Mouse (Mus musculus) cerebellum, adult 11-12 months (tissue): ENCODE measurements at regions not wholly inside any gene's neighbourhood (a gene's known extent, or its start where the extent isn't known, plus 50 kb on each side); places are given as distances from the start of the nearest gene placed in this dataset.
"Not testable (repeated sequence)": the region's sequence is repeated elsewhere in the genome, so short reads cannot be mapped to it uniquely, and the experiment has no call there.

ENCODE experiments used
- DNase-seq: peaks from one replicate; pipeline ENCODE4 v3.0.0; 2022

DNA sequence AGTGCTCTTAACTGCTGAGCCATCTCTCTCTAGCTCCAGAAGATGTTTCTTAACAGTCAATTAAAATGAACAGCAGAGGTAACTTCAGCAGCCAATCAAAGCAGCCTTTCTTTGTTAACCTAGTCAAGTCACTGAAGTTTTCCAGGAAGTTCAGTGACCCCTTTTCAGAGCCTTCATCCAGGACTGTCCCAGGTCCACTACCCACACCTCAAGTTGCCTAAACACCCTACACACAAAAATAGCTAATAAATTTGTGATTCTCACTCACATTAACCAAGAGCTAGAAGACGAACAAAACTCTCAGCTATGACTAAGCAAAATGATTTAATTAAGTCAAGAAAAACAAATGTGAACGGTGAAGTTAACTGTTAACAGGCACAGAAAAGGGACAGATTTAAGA lies 214.0 kb upstream of the Smim15 start:
- no peak for DNase-seq

DNA sequence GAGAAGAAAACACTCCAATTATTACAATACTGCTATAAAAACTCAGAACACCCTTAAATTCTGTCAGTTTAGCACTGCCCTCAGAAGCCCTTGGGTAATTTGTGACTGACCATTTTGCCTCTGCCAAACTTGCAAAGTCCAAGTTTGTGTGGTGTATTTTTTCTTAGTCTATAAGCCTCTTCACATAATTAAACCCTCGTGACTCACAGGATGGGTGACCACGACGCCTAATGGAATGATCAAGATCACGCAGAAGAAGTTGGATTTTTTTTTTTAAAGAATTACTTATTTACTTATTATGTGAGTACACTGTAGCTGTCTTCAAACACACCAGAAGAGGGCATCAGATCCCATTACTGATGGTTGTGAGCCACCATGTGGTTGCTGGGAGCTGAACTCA lies 214.4 kb upstream of the Smim15 start:
- DNase-seq, result no peak

DNA sequence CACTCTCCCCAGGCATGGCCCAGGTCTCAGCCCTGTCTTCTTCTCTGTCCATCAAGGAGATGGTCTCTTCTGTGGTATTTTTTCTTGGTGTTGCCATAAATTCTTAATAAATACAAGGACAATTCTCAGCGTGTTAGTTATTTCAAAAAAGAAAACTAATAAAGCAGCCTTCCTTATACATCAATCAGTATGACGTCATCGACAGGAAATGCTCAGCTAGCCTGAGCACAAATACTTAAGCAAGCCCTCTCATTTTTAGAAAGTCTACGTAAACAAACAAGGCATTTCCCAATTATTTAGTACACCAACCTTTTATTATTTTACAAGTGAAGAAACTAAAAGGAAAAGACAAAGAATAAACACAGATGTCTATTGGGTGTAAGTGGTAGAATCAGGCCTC lies 218.6 kb upstream of the Smim15 start:
- no peak for DNase-seq

DNA sequence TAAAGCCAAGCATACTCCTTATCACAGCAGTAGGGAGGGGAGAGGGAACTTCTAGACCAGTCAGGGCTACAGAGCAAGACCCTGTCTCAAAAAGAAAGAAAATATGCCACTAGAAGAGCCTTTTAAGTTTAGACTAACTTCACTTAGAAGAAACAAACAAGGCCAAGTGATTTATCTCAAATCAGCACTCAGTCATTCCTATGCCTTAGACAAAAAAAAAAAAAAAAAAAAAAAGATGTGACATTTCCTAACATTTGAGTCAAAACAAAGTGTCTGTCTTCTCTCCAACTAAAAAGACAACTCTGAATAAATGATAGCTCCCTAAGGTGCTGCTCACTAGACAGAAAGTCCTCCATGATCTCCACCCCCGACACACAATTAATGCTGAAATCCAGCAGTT lies 220.9 kb upstream of the Smim15 start:
- no peak for DNase-seq

DNA sequence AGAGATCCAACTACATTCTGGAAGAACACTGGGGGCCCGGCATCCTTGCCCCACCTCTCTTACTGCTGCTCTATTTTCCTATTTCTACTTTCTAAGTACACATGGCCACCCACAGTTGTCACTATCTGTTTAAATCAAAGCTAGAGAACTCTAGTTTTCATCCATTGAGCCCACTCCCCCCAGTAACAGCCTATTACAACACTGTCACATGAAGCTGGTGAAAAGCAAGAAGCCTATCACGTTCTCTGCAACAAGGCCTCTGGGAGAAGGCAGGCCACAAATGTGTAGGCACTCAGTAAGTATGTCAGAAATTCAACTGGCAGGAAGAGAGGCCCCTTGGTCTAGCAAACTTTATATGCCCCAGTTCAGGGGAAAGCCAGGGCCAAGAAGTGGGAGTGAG lies 222.0 kb upstream of the Smim15 start:
- no peak for DNase-seq

DNA sequence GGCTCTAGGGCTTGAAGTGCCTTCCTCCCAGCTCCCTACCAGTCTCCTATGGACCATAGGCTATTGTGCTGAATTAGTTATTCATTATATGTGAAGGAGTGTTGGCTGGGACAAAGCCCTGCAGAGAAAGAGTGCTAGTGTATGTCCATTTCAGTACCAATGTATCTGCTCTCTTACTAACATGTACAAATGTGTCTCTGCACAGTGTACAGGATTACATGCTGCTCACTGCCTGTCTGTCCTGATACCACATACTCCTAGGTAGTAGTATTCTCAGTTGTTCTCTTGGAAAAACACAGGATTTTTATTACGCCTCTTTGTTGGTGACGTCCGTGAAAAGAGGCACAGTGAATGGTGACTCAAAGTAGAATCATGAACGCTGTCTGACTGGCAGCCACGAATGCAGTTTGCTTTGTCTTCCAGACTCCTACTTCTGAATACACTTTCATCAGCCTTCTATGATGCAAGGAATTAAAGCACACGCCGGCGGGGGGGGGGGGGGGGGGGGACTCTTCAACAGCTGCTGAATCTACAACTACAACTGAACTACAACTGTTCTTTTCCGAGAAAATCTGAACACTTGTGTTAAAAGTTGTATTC lies 230.6 kb upstream of the Smim15 start:
- no peak for DNase-seq

DNA sequence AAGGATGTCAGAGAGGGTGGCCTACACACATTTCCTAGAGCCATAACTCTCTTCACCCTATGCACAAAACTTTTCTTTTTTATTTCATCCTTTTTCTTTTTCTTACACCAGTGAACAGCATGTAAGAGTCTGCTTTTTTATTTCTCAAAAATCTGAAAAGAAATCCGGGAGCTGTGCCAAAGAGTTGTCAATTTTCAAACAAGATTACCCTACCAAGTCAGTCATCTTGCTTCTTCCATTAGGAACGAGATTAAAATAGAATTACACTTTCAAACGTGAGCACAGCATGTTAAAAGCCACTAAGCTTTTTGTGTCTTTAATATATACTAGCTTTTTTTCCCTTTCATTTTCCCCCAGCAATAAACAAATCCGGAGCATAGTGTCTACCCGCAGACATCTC lies 232.2 kb upstream of the Smim15 start:
- no peak for DNase-seq

DNA sequence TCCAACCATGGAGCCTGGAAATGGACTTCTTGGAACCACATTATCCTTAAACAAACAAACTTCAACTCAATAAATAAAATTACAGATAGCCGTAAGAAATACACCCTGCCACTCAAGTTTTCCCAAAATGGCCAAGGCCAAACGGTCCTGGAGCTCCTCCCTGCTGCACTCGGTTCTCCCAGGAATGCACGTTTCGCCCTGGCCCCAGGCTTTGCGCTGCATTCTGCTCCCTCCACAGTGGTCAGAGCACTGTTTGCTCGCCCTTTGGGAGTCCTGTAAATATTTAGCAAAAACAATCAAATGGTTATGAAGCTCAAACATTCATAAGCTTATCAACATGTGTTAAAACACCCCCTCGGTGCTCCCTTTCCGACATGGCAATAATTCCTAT lies 233.4 kb upstream of the Smim15 start:
- DNase-seq, result no peak

DNA sequence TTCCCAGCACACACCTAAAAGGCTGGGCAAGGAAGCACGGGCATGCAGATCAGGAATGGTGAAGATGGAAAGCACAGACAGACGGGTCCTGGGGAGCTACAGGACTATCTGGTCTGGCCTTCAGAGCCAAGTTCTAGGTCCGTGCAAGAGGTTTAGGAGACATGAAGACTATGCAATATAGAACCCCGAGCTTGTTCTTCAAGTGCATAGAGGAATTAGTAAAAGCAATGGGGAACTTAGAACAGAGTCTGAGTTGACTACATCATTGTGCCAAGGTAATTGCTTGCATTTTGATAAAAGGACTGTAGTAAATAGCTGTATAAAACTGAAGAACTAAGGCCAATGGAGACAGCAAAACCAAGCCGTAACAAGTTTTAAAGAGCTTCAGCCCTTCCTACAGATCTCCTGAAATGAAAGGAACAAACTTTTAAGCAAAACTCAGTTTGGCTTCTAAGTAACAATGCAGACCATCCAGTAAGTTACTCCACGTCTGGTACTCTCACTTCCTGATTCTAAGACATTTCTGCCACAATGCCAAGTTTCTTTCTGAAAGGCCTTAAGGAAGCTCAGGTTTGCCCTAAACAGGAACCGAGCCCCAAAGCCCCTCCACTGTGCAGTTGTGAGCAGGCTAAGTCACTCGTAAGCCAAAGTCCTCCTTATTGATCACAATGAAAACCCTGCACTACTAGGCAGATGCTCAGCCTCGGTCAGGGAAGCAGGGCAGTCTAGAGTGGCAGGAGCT lies 234.0 kb upstream of the Smim15 start:
- DNase-seq, result no peak

DNA sequence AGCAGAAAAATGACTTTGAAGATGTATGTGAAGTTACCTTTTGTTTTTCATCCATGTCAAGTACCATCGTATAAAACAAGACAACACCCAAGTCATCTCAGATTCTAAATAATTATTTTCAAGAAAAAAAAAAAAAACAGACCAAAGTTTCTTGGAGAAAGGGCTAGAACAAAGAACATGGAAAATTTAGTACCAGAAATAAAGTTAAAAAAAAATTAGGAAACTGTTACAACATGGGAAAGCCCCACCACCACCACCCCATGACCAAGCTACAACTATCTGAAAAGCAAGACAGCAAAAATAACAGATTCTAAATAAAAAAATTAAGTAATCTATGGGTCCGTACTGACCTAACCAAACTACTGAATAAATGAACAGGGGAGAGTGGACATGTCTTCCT lies 235.3 kb upstream of the Smim15 start:
- no peak for DNase-seq

DNA sequence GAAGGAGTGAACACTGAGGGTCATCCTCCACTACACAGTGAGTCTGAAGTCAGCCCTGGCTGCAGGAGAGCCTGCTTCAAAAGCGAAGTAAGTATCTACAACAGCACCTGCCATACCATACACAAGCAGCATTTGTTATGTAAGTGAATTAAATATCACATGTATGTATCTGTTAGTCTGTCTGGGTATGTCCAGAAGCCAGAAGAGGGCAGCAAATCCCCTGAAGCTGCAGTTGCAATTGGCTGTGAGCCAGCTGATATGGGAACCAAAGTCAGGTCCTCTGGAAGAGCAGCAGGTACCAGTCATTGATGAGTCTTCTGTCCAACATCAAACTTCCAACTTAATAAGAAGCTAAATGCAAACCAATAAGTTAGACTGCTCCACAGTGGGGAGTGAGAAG lies 239.8 kb upstream of the Smim15 start:
- no peak for DNase-seq

DNA sequence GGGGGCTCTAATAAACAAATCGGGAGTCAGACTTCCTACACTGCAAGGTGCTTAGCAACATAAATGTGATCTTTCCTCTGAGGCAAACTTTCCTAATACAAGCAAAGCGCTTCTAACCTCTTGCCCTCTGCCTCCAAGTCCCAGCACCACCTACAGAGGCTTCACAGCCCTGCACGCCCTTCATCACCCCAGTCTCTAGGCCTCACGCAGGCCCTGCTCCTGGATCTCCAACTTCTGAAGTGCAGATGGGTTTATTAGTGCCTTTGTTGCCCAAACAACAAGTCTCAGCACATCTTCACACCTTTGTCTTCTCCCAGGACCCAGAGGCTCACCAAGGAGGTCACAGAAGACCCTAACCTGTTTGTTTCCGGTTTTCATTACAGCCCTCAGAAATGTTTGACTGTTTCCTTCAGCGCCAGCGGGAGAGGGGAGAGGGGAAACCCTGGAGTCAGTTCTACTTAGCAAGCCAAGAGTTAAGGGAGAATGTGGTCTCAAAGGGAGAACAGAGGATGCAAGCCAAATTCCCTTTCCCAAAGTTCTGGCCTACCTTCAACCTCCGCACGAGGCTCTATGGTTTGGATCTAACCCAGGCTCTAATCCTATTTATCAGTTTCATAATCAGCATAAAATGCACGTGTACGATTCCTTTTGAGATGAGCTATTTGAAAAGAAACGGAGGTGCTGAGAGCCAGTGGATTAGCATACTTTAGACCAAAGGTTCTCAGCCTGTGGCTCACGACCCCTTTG lies 244.9 kb upstream of the Smim15 start:
- no peak for DNase-seq

DNA sequence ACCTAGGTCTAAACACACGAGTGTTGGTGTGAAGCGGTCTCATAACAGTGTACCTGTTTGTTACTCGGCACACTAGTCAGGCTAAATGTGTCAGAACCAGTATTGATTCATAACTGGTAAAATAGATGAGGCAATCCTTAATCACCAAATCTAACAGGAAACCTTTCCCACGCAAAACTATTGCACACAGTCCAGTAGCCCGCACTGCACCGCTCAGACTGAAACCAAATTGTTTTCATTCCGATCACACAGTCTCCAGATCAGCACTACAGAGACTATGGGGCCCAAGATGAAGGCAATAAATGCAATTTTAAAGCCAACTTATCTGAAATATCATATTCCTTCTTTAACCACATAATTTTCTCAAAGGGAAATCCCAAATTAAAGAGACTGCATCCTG lies 246.1 kb upstream of the Smim15 start:
- DNase-seq, result no peak

DNA sequence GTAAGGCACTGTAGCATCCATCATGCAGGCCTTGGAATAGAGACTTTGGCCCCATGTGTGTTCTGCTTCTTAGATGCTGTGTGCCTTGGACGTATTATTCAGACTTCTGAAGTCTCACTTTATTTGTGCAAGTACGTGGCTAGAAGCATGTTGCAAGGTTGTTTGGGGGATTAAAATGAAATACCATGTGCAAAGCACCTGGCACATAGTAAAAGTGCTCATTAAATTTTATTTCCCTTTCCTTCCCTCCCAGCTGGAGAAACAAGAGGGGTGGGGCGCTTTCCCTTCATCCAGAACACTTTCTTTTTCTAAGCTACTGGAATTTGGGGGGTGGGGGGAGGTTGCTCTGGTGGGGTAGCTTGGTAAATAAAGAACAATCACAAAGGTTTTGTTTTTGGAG lies 248.7 kb upstream of the Smim15 start:
- no peak for DNase-seq

DNA sequence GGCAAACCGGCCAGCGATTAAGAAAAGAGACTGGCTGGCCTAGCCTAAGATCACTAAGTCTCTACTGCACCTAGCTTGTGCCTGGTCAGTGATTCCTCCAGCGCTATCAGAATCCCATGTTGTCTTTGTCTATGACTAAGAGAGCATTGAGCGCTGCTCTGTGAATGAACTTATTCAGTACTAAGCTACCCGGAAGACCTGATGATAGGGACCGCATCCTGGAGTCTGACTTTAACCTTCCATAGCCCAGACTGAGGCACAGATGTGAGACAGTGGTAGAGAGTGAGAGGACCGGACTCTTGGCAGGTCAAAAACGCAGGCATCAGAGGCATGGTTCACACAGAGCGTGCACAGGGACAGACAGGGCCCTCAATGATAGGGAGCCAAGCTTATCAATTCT lies 252.5 kb upstream of the Smim15 start:
- no peak for DNase-seq

DNA sequence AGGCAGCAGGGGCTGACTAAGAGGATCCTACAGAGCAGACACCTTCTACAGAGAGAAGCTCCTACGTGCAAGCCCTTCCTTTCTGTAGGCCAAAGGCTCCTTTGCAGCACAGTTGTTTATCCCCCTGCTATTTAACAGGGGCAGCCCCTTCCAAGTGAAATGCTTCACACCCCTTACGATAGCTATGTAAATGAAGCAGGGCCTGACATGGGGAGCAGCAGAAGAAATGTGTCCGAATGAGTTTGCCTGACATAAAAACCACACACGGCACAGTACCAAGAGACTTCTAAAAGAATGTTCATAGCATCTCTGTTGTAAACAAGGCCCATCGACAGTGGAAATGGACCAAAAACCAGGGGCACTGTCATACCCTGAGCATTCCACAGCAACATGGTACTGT lies 259.3 kb upstream of the Smim15 start:
- no peak for DNase-seq

DNA sequence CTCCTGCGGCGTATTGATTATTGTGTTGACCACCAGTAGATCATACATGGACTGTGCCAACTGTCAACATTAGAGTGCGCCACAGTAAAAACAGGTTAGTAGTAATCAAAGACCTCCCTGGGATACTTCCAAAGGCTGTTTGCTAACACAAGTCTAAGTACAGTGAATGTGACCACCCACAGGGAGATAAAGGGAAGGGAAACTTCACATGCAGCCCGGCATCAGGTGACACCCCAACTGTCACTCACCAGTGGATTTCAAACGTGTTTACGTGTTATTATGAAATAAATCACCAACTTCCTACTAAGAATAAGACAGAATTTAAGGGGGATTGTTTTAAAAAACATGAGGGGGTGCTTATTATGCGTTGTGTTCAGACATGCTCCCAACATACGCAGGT lies 262.5 kb upstream of the Smim15 start:
- DNase-seq, result no peak

DNA sequence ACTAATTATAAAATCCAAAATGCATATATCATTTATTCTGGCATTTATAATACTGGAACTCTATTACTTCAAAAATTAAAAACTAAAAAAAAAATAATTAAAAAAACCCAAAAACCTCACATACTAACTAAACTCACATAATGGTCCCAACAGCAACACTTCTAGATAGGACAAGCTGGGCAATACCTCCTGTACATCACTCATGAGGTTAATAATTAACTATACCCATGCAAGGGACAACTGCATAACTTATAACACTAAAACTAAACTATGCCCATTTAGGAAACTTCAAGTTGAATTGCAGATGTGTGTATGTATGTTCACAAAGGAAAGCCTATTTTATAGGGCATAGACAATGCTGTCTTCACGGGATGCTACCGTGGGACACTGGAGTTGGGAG lies 263.0 kb upstream of the Smim15 start:
- DNase-seq, result no peak

DNA sequence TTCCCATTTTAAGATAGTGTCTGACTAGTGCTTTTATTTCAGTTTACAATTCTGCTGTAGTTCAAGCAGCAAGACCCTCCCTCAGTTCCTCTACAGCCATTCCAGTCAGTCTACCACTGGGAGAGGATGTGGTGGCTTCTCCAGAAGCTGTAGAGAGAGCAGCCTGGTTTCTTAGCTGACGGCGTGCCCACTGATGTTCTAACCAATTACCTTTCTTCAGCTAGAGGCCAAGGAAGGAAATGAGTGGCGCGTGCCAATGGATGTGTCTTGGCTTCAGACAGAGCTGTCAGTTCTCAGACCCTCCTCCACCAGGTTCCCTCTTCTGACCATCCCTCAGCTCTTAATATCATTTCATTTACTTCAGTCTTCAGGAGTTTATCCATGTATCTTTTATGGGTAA lies 264.7 kb upstream of the Smim15 start:
- DNase-seq, result no peak

DNA sequence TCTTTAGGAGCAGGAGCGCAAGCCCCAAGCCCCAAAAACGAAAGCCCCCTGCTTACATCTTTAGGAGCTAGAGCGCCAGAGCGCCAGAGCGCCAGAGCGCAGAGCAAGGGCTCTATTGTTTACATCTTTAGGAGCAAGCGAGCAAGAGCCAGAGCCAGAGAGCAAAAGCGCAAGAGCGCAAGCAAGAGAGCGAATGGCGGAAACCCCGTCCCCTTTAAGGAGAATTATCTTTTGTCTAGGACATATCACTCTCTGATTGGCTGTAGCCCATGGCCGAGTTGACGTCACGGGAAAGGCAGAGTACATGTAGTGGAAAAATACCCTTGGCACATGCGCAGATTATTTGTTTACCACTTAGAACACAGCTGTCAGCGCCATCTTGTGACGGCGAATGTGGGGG lies 269.7 kb upstream of the Smim15 start:
- DNase-seq, result not testable (repeated sequence)

DNA sequence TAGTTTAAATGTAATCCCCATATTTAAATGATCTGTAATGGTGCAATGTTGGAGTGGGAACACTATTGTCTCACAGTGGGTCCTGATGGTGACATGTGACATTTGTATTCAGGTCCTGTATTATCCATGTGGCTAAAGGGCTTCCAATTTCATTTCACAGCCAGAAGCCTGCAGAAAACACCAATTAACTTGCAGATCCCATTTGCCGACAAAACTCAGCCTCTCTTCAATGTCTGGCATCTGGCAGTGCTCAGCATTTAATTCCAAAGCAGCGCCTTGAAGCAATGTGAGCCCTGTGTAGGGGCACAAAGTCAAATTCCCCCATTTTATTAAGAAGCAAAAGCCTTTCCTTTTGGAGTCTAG lies 277.0 kb upstream of the Smim15 start:
- DNase-seq, result no peak

DNA sequence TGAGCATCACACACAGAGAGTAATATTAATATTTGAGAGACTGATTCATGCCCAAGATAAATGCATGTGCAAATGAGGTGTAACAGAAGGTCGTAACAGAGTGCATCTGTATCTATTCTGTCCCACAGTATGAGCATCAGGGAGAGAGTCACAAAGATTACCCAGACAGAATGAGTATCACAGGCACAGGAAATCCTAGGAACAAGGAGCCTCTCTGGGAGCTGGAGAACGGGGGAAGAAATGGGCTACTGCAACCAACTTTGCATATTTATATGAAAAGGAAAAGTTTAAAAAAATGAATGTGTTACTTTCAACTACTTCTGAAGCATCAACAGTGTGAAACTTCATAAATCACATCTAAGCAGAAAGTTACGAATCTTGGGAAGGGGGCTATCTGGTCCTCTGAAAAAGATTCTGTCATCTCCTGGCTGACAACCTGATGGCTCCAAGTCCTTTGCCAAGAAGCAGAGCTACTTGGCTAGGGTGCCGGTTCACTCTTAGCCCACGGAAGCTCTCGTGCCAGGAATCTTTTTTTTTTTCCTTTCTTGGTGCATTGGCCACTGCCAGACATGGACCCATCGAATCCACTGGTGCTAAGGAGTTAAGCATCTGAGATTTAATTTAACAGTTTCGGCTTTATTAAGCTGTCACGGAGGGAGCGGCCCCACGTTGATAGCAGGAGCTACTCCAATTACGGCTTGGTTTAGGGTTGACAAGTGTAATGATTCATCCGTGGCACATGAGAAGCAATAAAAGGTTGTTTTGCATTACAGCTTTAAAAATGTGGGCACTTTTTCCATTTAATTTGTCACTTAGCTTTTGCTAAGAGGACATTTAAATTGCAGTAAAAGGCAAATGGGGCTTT lies 277.6 kb upstream of the Smim15 start:
- DNase-seq, result no peak

DNA sequence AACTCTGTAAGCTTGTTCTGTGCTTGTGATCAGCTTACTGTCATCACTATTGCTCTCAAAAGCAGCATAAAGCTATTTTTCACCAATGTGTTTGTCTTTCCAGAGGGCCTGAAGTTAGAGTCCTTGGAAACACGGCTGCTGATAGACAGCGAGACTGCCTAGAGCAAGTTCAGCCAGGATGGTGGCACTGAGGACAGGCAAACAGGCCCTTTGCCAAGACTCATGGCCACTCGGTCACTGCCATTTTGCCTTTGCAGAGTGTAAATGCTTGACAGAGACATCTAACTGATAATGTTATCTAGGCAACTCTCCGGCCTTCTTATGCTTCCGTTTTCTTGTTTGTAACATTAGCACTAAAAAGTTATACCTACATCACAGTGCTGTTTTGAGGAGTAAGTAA lies 280.3 kb upstream of the Smim15 start:
- DNase-seq, result no peak

DNA sequence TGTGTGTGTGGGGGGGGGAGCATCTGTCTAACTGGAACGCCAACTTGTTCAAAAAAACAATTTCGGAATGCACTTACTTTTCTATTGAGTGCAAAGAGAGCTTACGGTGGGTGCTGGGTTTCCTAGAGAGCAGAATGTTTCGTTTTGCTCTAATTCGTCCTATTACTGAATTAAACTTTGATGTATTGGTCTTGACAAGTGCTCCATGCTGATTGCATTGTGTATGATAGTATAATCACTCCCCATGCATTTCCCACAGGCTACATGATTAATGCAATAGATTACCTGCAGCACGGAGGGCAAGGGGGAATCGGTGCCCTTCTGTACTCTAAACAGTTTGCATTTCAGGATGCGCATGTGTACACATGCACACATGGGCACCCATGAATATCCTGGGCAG lies 283.7 kb upstream of the Smim15 start:
- no peak for DNase-seq
